Comparison of ENCODE assay signal across 10 mouse cellular contexts in genomic region chr15:98173821-98174220, GRCm38 (mm10). TPM values are rescaled to one million over a fixed set of nuclear protein-coding genes. Genes with fewer than 3 reads are reported as not detected.
DNase-seq lines count a peak whose midpoint lies in the region; ATAC-seq and TF ChIP-seq lines count a peak whose summit lies in the region.
"Had no signal": no experiment of that assay in that cellular context is flagged by ENCODE, and none has a peak within 500 bp of the region (broad histone marks: within the 10 kb centered on the region; RNA-seq: fewer than 3 reads in every experiment).

No protein-coding gene starts in this region.

- peak; percentile 93 for TF ChIP-seq CTCF in layer of hippocampus, adult 2 months (conservative IDR thresholded peaks at IDR 0.05)

- no peak overlapping the region for H3K9ac ChIP-seq in neural tube, embryonic 11.5 days (ENCODE audit: low read length)

- H3K9me3 ChIP-seq in neural tube, embryonic 11.5 days (ENCODE audit: control insufficient read depth, low read length): no peaks in the 10 kb centered on the region

- 44% methylated on average over 8 of the region's 8 CpGs for WGBS in neural tube, embryonic 11.5 days

- peaks cover 5% of the 10 kb centered on the region; the same call in 1 of the 2 replicates for H3K4me1 ChIP-seq in neural tube, embryonic 11.5 days (ENCODE audit: control insufficient read depth, insufficient read depth, low read length)

- H3K27me3 ChIP-seq in neural tube, embryonic 11.5 days (ENCODE audit: control insufficient read depth, insufficient read depth, low read length): peaks cover 24% of the 10 kb centered on the region

- peak; percentile 55 for DNase-seq in cerebellum, adult 18-20 months
- DNase-seq in neural tube, embryonic 11.5 days (ENCODE audit: low spot score): peak; percentile 19
- DNase-seq in neural tube, embryonic 10.5 days (ENCODE audit: extremely low spot score, low spot score): no peak
- peak; percentile 78 for DNase-seq in embryo, embryonic 10 days (ENCODE audit: low spot score)
- DNase-seq in layer of hippocampus, adult 2 months (ENCODE audit: low spot score in 2 of 2): peak; percentile 78 to 89
- DNase-seq in naive thymus-derived CD4-positive, alpha-beta T cell, adult 2 months (ENCODE audit: low read depth): peak; percentile 58
- no peak for DNase-seq in urinary bladder, postnatal 25 days (ENCODE audit: low spot score)

- H3K4me3 ChIP-seq in neural tube, embryonic 11.5 days (ENCODE audit: low read depth, low read length): no peak overlapping the region
- no peak overlapping the region for H3K4me3 ChIP-seq in layer of hippocampus, adult 2 months

- no peak overlapping the region for H3K4me2 ChIP-seq in neural tube, embryonic 11.5 days (ENCODE audit: low read depth)

- ATAC-seq in cerebellum, adult (ENCODE audit: insufficient number of reproducible peaks, low FRiP score, low TSS enrichment): no peak
- no peak for ATAC-seq in neural tube, embryonic 11.5 days (ENCODE audit: insufficient read depth, low FRiP score, low TSS enrichment)

- no peaks in the 10 kb centered on the region for H3K36me3 ChIP-seq in neural tube, embryonic 11.5 days (ENCODE audit: control insufficient read depth, insufficient read depth, low read length)

- no peak overlapping the region for H3K27ac ChIP-seq in neural tube, embryonic 11.5 days (ENCODE audit: low read depth, low read length)
- H3K27ac ChIP-seq in layer of hippocampus, adult 2 months: no peak overlapping the region

RNA-seq across cellular contexts. Expression of gene Ccdc184, which starts 6.9 kb away (rescaled TPM):
- polyA plus RNA-seq in neural tube, embryonic 11.5 days (2014; fragmentation: Nextera tagmentation; extraction: Ambion mirVana): 10.3 and 12.2 TPM in 2 replicates
- 10 to 100 TPM; 10.6 to 10.9 TPM for total RNA-seq in layer of hippocampus, adult 2 months (2021)

RNA-seq across cellular contexts. Expression of gene Asb8, which starts 8.4 kb away (rescaled TPM):
- 50.7 and 58.1 TPM in 2 replicates for polyA plus RNA-seq in neural tube, embryonic 11.5 days (2014; fragmentation: Nextera tagmentation; extraction: Ambion mirVana)
- total RNA-seq in layer of hippocampus, adult 2 months (2021): 10 to 100 TPM; 51.8 to 55.1 TPM

RNA-seq across cellular contexts. Expression of gene Olfr288, which starts 21.5 kb away (rescaled TPM):
- polyA plus RNA-seq in neural tube, embryonic 11.5 days (2014; fragmentation: Nextera tagmentation; extraction: Ambion mirVana): not detected in 2 replicates
- not detected for total RNA-seq in layer of hippocampus, adult 2 months (2021)
- polyA plus RNA-seq: heart, embryonic 16.5 days; neural tube, embryonic 14.5 days had no signal

RNA-seq across cellular contexts. Expression of gene Gm44579, which starts 47.0 kb away (rescaled TPM):
- polyA plus RNA-seq in neural tube, embryonic 11.5 days (2014; fragmentation: Nextera tagmentation; extraction: Ambion mirVana): not detected in 2 replicates
- not detected for total RNA-seq in layer of hippocampus, adult 2 months (2021)
- polyA plus RNA-seq: heart, embryonic 16.5 days; neural tube, embryonic 14.5 days had no signal

RNA-seq across cellular contexts. Expression of gene Olfr287, which starts 47.0 kb away (rescaled TPM):
- not detected in 2 replicates for polyA plus RNA-seq in neural tube, embryonic 11.5 days (2014; fragmentation: Nextera tagmentation; extraction: Ambion mirVana)
- total RNA-seq in layer of hippocampus, adult 2 months (2021): 1 to 10 TPM; 4.1 to 4.4 TPM
- polyA plus RNA-seq: heart, embryonic 16.5 days had no signal

Comparison
In these comparisons a context has a peak if more than half of its experiments do, and no peak if none do; other contexts are left out.
1. DNase-seq: peak in cerebellum, adult 18-20 months (2 of 2), neural tube, embryonic 11.5 days (single experiment), embryo, embryonic 10 days (single experiment), layer of hippocampus, adult 2 months (2 of 2) and naive thymus-derived CD4-positive, alpha-beta T cell, adult 2 months (single experiment); none in neural tube, embryonic 10.5 days (single experiment) and urinary bladder, postnatal 25 days (single experiment).